Mouse (Mus musculus) kidney, postnatal 0 days (tissue): ENCODE data around the gene Slx4. TPM values are rescaled to one million over a fixed set of nuclear protein-coding genes. Genes with fewer than 3 reads are reported as not detected.
A peak's percentile ranks its signal among the peaks of the same experiment; 100 is the strongest.

ENCODE experiments used
- ATAC-seq: fragments of 200-750 bp; cut with Nextera tagmentation; replicated peaks from 2 replicates; pipeline ENCODE4 v1.8.0; 2017; ENCODE audit warnings: low read depth, moderate number of reproducible peaks, moderate TSS enrichment, moderate library complexity; ENCODE audit not compliant: low FRiP score
- DNase-seq: peaks from one replicate; pipeline ENCODE4 v3.0.0-alpha.2; 2016; ENCODE audit warnings: low spot score
- H3K27ac ChIP-seq: fragments of 300-500 bp; sonication (generic); 2 replicates; pipeline ENCODE4 v1.5.1; 2014; ENCODE audit warnings: mild to moderate bottlenecking
- H3K27me3 ChIP-seq: fragments of 300-500 bp; sonication (generic); 2 replicates; pipeline ENCODE4 v1.6.1; 2014; ENCODE audit warnings: low read length, mixed read lengths; ENCODE audit not compliant: insufficient read depth
- H3K36me3 ChIP-seq: fragments of 300-500 bp; sonication (generic); 2 replicates; pipeline ENCODE4 v1.6.1; 2014; ENCODE audit warnings: low read length, mixed read lengths; ENCODE audit not compliant: insufficient read depth
- H3K4me1 ChIP-seq: fragments of 300-500 bp; sonication (generic); replicated peaks from 2 replicates; pipeline ENCODE4 v1.6.1; 2014; ENCODE audit warnings: antibody characterized with exemption, low read length, mixed read lengths; ENCODE audit not compliant: insufficient read depth
- H3K4me2 ChIP-seq: fragments of 300-500 bp; sonication (generic); 2 replicates; pipeline ENCODE4 v1.6.1; 2014; ENCODE audit warnings: mild to moderate bottlenecking, low read length, moderate library complexity, mixed read lengths
- H3K4me3 ChIP-seq: fragments of 300-500 bp; sonication (generic); replicated peaks from 2 replicates; pipeline ENCODE4 v1.5.1; 2014; ENCODE audit warnings: low read depth, low read length
- H3K9ac ChIP-seq: fragments of 300-500 bp; sonication (generic); 2 replicates; pipeline ENCODE4 v1.6.1; 2014; ENCODE audit warnings: low read depth, low read length
- H3K9me3 ChIP-seq: fragments of 300-500 bp; sonication (generic); replicated peaks from 2 replicates; pipeline ENCODE4 v1.6.1; 2016; ENCODE audit warnings: low read length, inconsistent platforms, mixed read lengths
- CTCF ChIP-seq: IDR thresholded peaks from 2 replicates; pipeline ENCODE4 v1.5.1; 2016; ENCODE audit warnings: antibody characterized with exemption, low read depth, mild to moderate bottlenecking, moderate library complexity
- WGBS: fragments of 180-500 bp; shearing (Covaris S2); extraction: QIAGEN DNeasy Blood & Tissue Kit; methylation state at CpG from one replicate; pipeline ENCODE4 v1.1.7; 2014; 5-methylcytosine and 5-hydroxymethylcytosine counted together
- polyA plus RNA-seq: library from polyadenylated mRNA; unstranded; fragments of >200 nt; fragmentation: Nextera tagmentation; extraction: Ambion mirVana; gene quantifications from 2 replicates; pipeline ENCODE4 v1.2.1, GENCODE M21; 2015

Gene Slx4
- polyA plus RNA-seq, 1 experiment from 2014 or later: 11.9 TPM

GRCm38 (mm10) chr16:3965534-3965933 lies 38.0 kb downstream of the Slx4 start:
- 77% methylated on average over 3 of the region's 3 CpGs for WGBS
- no peaks in the 10 kb centered on the region for H3K36me3 ChIP-seq
- H3K4me3 ChIP-seq: no peak overlapping the region
- H3K4me2 ChIP-seq: no peak overlapping the region
- DNase-seq (no peak), ATAC-seq (no peak)
- H3K27me3 ChIP-seq: no peaks in the 10 kb centered on the region
- no peak overlapping the region for H3K27ac ChIP-seq
- no peak overlapping the region for H3K9ac ChIP-seq
- no peak for TF ChIP-seq CTCF
- no peaks in the 10 kb centered on the region for H3K9me3 ChIP-seq
- no peaks in the 10 kb centered on the region for H3K4me1 ChIP-seq

DNA sequence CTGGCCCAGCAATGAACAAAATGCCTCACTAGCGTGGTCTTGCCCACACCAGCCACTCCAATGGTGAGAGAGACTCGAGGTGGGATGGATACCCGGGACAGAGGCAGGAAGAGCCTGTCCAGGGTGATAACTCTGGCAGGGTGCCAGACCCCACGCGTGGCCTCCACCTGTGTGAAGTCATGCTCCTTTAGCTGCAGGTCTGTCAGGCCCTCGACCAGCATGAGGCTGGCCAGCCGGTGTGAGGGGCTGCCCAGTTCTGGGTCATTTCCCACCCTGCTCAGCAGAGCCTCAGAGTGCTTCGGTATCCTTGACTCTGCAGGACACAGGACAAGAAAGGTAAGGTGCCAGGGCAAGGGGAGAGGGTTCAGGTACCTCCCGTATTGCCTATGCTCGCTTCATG lies 38.6 kb downstream of the Slx4 start:
- no peak overlapping the region for H3K4me3 ChIP-seq
- no peak for DNase-seq
- no peak overlapping the region for H3K9ac ChIP-seq
- H3K9me3 ChIP-seq: no peaks in the 10 kb centered on the region
- no peak overlapping the region for H3K4me2 ChIP-seq
- no peaks in the 10 kb centered on the region for H3K36me3 ChIP-seq
- 56% methylated on average over 10 of the region's 10 CpGs for WGBS
- H3K27ac ChIP-seq: no peak overlapping the region
- TF ChIP-seq CTCF: no peak
- no peaks in the 10 kb centered on the region for H3K4me1 ChIP-seq
- no peaks in the 10 kb centered on the region for H3K27me3 ChIP-seq
- ATAC-seq: 0 out of 2 replicates have a peak, but pooled peaks have one; percentile 36

GRCm38 (mm10) chr16:3959261-3959660 lies 44.3 kb downstream of the Slx4 start:
- Histone ChIP-seq H3K4me3 (no peak overlapping the region), H3K9me3 (no peaks in the 10 kb centered on the region), H3K9ac (no peak overlapping the region), H3K27ac (no peak overlapping the region), H3K4me1 (no peaks in the 10 kb centered on the region), H3K4me2 (no peak overlapping the region), H3K27me3 (no peaks in the 10 kb centered on the region), H3K36me3 (no peaks in the 10 kb centered on the region)
- DNase-seq (no peak), ATAC-seq (no peak)
- WGBS: 62% methylated on average over 2 of the region's 2 CpGs
- no peak for TF ChIP-seq CTCF

GRCm38 (mm10) chr16:3956369-3956768 lies 47.2 kb downstream of the Slx4 start:
- Histone ChIP-seq H3K4me2 (no peak overlapping the region), H3K4me3 (no peak overlapping the region), H3K36me3 (no peaks in the 10 kb centered on the region), H3K27ac (no peak overlapping the region), H3K4me1 (no peaks in the 10 kb centered on the region), H3K9me3 (no peaks in the 10 kb centered on the region), H3K9ac (no peak overlapping the region), H3K27me3 (no peaks in the 10 kb centered on the region)
- 87% methylated on average over 6 of the region's 6 CpGs for WGBS
- ATAC-seq (no peak), DNase-seq (no peak)
- no peak for TF ChIP-seq CTCF

GRCm38 (mm10) chr16:3951141-3951540 lies 52.4 kb downstream of the Slx4 start:
- 77% methylated on average over 1 of the region's 1 CpGs for WGBS
- ATAC-seq (no peak), DNase-seq (no peak)
- TF ChIP-seq CTCF: no peak
- Histone ChIP-seq H3K9ac (no peak overlapping the region), H3K4me1 (no peaks in the 10 kb centered on the region), H3K27me3 (no peaks in the 10 kb centered on the region), H3K4me2 (no peak overlapping the region), H3K27ac (no peak overlapping the region), H3K9me3 (no peaks in the 10 kb centered on the region), H3K4me3 (no peak overlapping the region), H3K36me3 (no peaks in the 10 kb centered on the region)

- no peak for TF ChIP-seq CTCF
- Histone ChIP-seq H3K27ac (no peak overlapping the region), H3K4me3 (no peak overlapping the region), H3K27me3 (no peaks in the 10 kb centered on the region), H3K9ac (no peak overlapping the region), H3K4me1 (no peaks in the 10 kb centered on the region), H3K4me2 (no peak overlapping the region), H3K9me3 (no peaks in the 10 kb centered on the region), H3K36me3 (peaks cover 43% of the 10 kb centered on the region)
- DNase-seq (no peak), ATAC-seq (no peak)
- 91% methylated on average over 4 of the region's 4 CpGs for WGBS
Observed at GRCm38 (mm10) chr16:3934701-3935100, 68.9 kb downstream of the Slx4 start.

GRCm38 (mm10) chr16:3934091-3934490 lies 69.5 kb downstream of the Slx4 start:
- no peak for DNase-seq
- ATAC-seq: no peak
- H3K9me3 ChIP-seq: no peaks in the 10 kb centered on the region
- H3K27ac ChIP-seq: no peak overlapping the region
- no peak overlapping the region for H3K4me3 ChIP-seq
- no peaks in the 10 kb centered on the region for H3K4me1 ChIP-seq
- no peaks in the 10 kb centered on the region for H3K27me3 ChIP-seq
- no peak overlapping the region for H3K4me2 ChIP-seq
- no peak for TF ChIP-seq CTCF
- WGBS: 100% methylated on average over 1 of the region's 1 CpGs
- peaks cover 47% of the 10 kb centered on the region for H3K36me3 ChIP-seq
- no peak overlapping the region for H3K9ac ChIP-seq
